8 mouse cellular contexts compared by ENCODE assay signal in genomic region chr3:84039646-84040475, GRCm38 (mm10). TPM values are rescaled to one million over a fixed set of nuclear protein-coding genes. Genes with fewer than 3 reads are reported as not detected.
A peak's percentile ranks its signal among the peaks of the same experiment; 100 is the strongest.
DNase-seq lines count a peak whose midpoint lies in the region; ATAC-seq and TF ChIP-seq lines count a peak whose summit lies in the region.

Gene Tmem131l, minus strand, starts transcription at chr3:84040175.

- H3K4me3 ChIP-seq in embryonic facial prominence, embryonic 13.5 days: peak within 1 kb of the TSS; percentile 96
- peak within 1 kb of the TSS; percentile 78 for H3K4me3 ChIP-seq in heart, adult 2 months
- H3K4me3 ChIP-seq in limb, embryonic 14.5 days (replicated peaks; ENCODE audit: low read length): peak within 1 kb of the TSS; percentile 93
- peak within 1 kb of the TSS; percentile 97 for H3K4me3 ChIP-seq in midbrain, embryonic 16.5 days (ENCODE audit: low read depth, low read length)

- H3K9ac ChIP-seq in embryonic facial prominence, embryonic 13.5 days: peak within 1 kb of the TSS; percentile 96
- peak within 1 kb of the TSS; percentile 96 for H3K9ac ChIP-seq in heart, adult 2 months (ENCODE audit: low read depth, low read length)
- H3K9ac ChIP-seq in limb, embryonic 14.5 days (ENCODE audit: low read depth, low read length, severe bottlenecking): peak within 1 kb of the TSS; percentile 92
- H3K9ac ChIP-seq in midbrain, embryonic 16.5 days (ENCODE audit: low read depth, low read length): peak within 1 kb of the TSS; percentile 98

- ATAC-seq in embryonic facial prominence, embryonic 13.5 days (ENCODE audit: insufficient number of reproducible peaks, insufficient read depth, low FRiP score, low TSS enrichment, low read depth): peak; percentile 93
- peak; percentile 95 for ATAC-seq in limb, embryonic 14.5 days (ENCODE audit: low FRiP score, low read depth)
- peak; percentile 95 for ATAC-seq in midbrain, embryonic 16.5 days

- TF ChIP-seq EP300 in heart, adult 2 months (IDR thresholded peaks at IDR 0.05; ENCODE audit: insufficient read depth, low read depth, low read length): no peak

- intact Hi-C loops in heart, adult 2 months (cut with DNase I): loop anchor here (2.0 to 10.0 kb wide), 5 partner anchors 38 to 985 kb away; partner anchors contain the start of genes Mnd1 and Plrg1

- no peaks in the 10 kb centered on the region for H3K27me3 ChIP-seq in embryonic facial prominence, embryonic 13.5 days
- H3K27me3 ChIP-seq in heart, adult 2 months (ENCODE audit: control insufficient read depth, insufficient read depth, low read length): no peaks in the 10 kb centered on the region
- no peaks in the 10 kb centered on the region for H3K27me3 ChIP-seq in limb, embryonic 14.5 days (ENCODE audit: control insufficient read depth, insufficient read depth, low read length)
- H3K27me3 ChIP-seq in midbrain, embryonic 16.5 days (ENCODE audit: control insufficient read depth, insufficient read depth, low read depth, low read length): no peaks in the 10 kb centered on the region

- WGBS in embryonic facial prominence, embryonic 13.5 days: under 1% methylated on average over 81 of the region's 100 CpGs
- WGBS in heart, adult 2 months: under 1% methylated on average over 97 of the region's 100 CpGs
- under 1% methylated on average over 35 of the region's 100 CpGs for WGBS in limb, embryonic 14.5 days
- WGBS in midbrain, embryonic 16.5 days: under 1% methylated on average over 97 of the region's 100 CpGs

- H3K4me1 ChIP-seq in embryonic facial prominence, embryonic 13.5 days: peaks cover 29% of the 10 kb centered on the region
- no peaks in the 10 kb centered on the region for H3K4me1 ChIP-seq in heart, adult 2 months (ENCODE audit: control insufficient read depth, insufficient read depth, low read length)
- peaks cover 14% of the 10 kb centered on the region for H3K4me1 ChIP-seq in limb, embryonic 14.5 days (ENCODE audit: control insufficient read depth, insufficient read depth, low read length)
- H3K4me1 ChIP-seq in midbrain, embryonic 16.5 days (ENCODE audit: control insufficient read depth, insufficient read depth, low read length): peaks cover 31% of the 10 kb centered on the region

- no peaks in the 10 kb centered on the region for H3K36me3 ChIP-seq in embryonic facial prominence, embryonic 13.5 days
- H3K36me3 ChIP-seq in heart, adult 2 months (ENCODE audit: control insufficient read depth, insufficient read depth, low read length): no peaks in the 10 kb centered on the region; the same call in 1 of the 2 replicates
- H3K36me3 ChIP-seq in limb, embryonic 14.5 days (ENCODE audit: control insufficient read depth, insufficient read depth, low read length): 0 out of 2 replicates have a peak, but pooled peaks cover 2% of the 10 kb centered on the region
- no peaks in the 10 kb centered on the region for H3K36me3 ChIP-seq in midbrain, embryonic 16.5 days (ENCODE audit: control insufficient read depth, insufficient read depth, low read length)

- peak; percentile 89 for DNase-seq in A20 (ENCODE audit: low read depth, low spot score)
- DNase-seq in adrenal gland, postnatal 25 days: peak; percentile 88
- DNase-seq in heart, adult 2 months: peak; percentile 84 to 86
- peak; percentile 58 to 59 for DNase-seq in kidney, adult 8-10 months
- peak; percentile 77 for DNase-seq in limb, embryonic 14.5 days (ENCODE audit: low spot score)
- peak; percentile 83 to 91 for DNase-seq in spleen, postnatal 10 days (ENCODE audit: low spot score in 2 of 2)

- TF ChIP-seq POLR2A in heart, adult 2 months (IDR thresholded peaks at IDR 0.05; ENCODE audit: insufficient read depth, low read depth, low read length): peak; percentile 69
- TF ChIP-seq POLR2A in limb, embryonic 14.5 days (IDR thresholded peaks at IDR 0.05; ENCODE audit: borderline replicate concordance, extremely low read depth, insufficient read depth, insufficient read length): peak; percentile 98

- H3K27ac ChIP-seq in embryonic facial prominence, embryonic 13.5 days: peak within 1 kb of the TSS; percentile 90
- peak within 1 kb of the TSS; percentile 92 for H3K27ac ChIP-seq in heart, adult 2 months
- peak within 1 kb of the TSS; percentile 87 for H3K27ac ChIP-seq in limb, embryonic 14.5 days (replicated peaks; ENCODE audit: low read depth, low read length)
- peak within 1 kb of the TSS; percentile 95 for H3K27ac ChIP-seq in midbrain, embryonic 16.5 days (ENCODE audit: low read length)

- TF ChIP-seq CTCF in heart, adult 2 months (IDR thresholded peaks at IDR 0.05): 0 out of 2 replicates have a peak, but pooled peaks have one; percentile 9

- no peaks in the 10 kb centered on the region; the same call in 1 of the 2 replicates for H3K79me2 ChIP-seq in heart, adult 2 months (replicated peaks; ENCODE audit: control insufficient read depth, insufficient read depth, low read length)

- no peaks in the 10 kb centered on the region for H3K9me3 ChIP-seq in embryonic facial prominence, embryonic 13.5 days
- H3K9me3 ChIP-seq in limb, embryonic 14.5 days (ENCODE audit: control insufficient read depth, low read length): no peaks in the 10 kb centered on the region
- no peaks in the 10 kb centered on the region for H3K9me3 ChIP-seq in midbrain, embryonic 16.5 days (replicated peaks; ENCODE audit: control insufficient read depth, low read length, poor library complexity, severe bottlenecking)

- peak within 1 kb of the TSS; percentile 97 for H3K4me2 ChIP-seq in embryonic facial prominence, embryonic 13.5 days
- H3K4me2 ChIP-seq in limb, embryonic 14.5 days (replicated peaks; ENCODE audit: low read depth, low read length, severe bottlenecking): peak within 1 kb of the TSS; percentile 99
- peak within 1 kb of the TSS; percentile 90 for H3K4me2 ChIP-seq in midbrain, embryonic 16.5 days (ENCODE audit: low read length)

RNA-seq across cellular contexts. Expression of gene Tmem131l, which starts in this region (rescaled TPM):
- total RNA-seq in adrenal gland, postnatal 25 days (2021): 48.2 and 56.9 TPM in 2 replicates
- 65.7 and 67.4 TPM in 2 replicates for polyA plus RNA-seq in embryonic facial prominence, embryonic 13.5 days (2015; fragmentation: Nextera tagmentation; extraction: Ambion mirVana)
- 10 to 100 TPM; 22.0 to 23.4 TPM for total RNA-seq in heart, adult 2 months (2021)
- polyA plus RNA-seq in heart, adult 2 months (2012; rRNA removed): 17.3 and 18.1 TPM in 2 replicates
- 52.4 and 60.0 TPM in 2 replicates for polyA plus RNA-seq in limb, embryonic 14.5 days (2012; rRNA removed)
- polyA plus RNA-seq in limb, embryonic 14.5 days (2014; fragmentation: Nextera tagmentation; extraction: Ambion mirVana): 59.8 and 66.0 TPM in 2 replicates
- 53.8 and 64.8 TPM in 2 replicates for polyA plus RNA-seq in midbrain, embryonic 16.5 days (2015; fragmentation: Nextera tagmentation; extraction: Ambion mirVana)

Comparison
In these comparisons a context has a peak if more than half of its experiments do, and no peak if none do; other contexts are left out.
1. Peak in every context shown above with its lines: DNase-seq, ATAC-seq, H3K4me3 ChIP-seq and H3K27ac ChIP-seq.